Mouse (Mus musculus) WW6 (cell line): ENCODE data around the gene Drd2.

Source experiments
- DNase-seq: peaks from one replicate; pipeline ENCODE4 v3.0.0-alpha.2; 2013; ENCODE audit warnings: low read depth, low spot score

Gene Drd2

GRCm38 (mm10) chr9:49450491-49450890, 110.1 kb downstream of the Drd2 start:
- no peak for DNase-seq

DNA sequence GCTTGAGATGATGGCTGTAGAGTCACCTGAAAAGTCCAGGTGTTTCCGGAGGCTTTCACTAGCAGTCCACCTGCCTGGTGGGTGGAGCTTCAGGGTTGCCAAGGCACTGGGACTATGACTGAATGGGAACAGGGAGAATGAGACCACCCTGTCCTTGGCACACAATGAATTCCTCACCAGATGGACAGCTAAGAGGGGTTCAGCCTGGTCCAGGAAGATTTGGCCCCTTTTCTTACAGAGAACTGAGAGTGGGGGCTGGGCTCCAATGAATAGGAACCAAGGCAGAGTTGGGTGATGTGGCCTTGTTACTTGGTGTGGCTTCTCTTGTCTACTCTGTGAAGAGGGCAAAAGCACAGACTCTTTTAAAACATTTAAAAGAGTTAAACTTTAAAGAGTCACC, 112.0 kb downstream of the Drd2 start:
- DNase-seq = no peak

DNA sequence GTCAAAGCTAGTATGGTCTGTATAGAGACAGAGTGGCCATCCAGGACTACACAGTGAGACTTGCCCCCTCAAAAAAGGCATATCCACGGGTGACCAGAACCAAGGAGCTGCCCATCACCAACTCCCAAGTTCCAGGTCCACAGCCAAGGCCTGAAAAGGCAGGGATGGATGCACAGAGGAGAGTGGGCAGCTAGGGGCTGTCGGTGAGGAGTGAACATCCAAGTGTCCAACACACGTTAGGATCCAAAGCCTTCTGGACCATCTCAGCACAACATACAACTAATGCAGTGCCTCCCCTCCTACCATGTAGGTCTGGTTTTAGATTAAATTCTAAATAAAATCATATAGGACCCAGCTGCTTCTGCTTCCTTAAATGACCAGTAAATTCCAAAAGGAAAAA, 115.7 kb downstream of the Drd2 start:
- no peak for DNase-seq
